Mouse (Mus musculus) spleen, postnatal 4 days (tissue): ENCODE measurements around the gene Tk2.
"Not testable (repeated sequence)": the region's sequence is repeated elsewhere in the genome, so short reads cannot be mapped to it uniquely, and the experiment has no call there.

ENCODE experiments used
- DNase-seq, 2 experiments: peaks; one replicate each; pipeline ENCODE4 v3.0.0; 2022; ENCODE audit warnings: low spot score in 2 of 2

The Tk2 gene

GRCm38 (mm10) chr8:104248276-104248675 lies at the start of gene Tk2:
Gene Tk2, minus strand, starts transcription at chr8:104248558.
- peak; percentile 80 to 91 for DNase-seq

DNA sequence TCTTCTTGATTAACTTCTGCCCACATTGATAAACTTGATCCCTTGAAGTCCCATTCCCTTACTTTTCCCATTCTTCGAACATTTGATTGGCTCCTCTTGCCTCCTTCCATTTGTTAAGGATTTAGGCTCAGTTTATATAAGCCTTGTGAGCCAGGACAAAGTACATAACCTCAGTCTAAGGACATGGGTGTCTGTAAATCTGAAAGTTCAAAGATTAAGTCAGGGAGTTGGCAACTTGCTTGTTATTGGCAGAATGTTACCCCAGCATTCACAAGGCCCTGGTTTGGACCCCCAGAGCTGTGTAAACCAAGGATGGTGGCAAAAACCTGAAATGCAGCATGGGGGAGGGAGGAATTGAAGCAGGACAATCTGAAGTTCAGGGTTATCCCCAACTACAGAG lies 46.0 kb upstream of the Tk2 start:
- DNase-seq = no peak

- not testable (repeated sequence) for DNase-seq
These were observed 44.7 kb upstream of the Tk2 start, which contains the start of gene Cmtm2a for GRCm38 (mm10) chr8:104293081-104293480. Gene Cmtm2a, minus strand, starts transcription at chr8:104293181.

DNA sequence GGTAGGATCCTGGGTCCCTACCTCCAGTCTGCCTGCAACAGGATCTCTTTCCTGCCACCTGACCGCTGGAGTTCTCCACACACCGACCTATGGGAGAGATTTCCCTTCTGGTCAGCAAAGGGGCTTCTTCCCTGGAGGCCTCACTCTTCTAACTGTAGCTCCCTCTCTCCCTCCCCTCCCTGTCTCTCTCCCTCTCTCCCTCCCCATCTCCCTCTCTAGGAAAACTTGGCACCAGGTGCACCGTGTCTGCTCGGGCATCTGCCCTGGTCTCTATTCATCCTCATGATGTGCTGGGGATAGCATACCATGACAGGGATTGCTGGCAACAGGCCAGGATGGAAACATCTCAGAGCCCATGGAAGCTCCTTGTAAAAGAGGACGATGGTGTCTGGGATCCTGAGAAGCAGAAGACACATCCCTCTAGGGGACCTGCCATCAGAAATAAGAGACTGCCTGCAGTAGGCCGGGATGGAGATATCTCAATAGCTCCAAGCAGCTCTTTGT lies 20.6 kb upstream of the Tk2 start:
- DNase-seq = no peak

DNA sequence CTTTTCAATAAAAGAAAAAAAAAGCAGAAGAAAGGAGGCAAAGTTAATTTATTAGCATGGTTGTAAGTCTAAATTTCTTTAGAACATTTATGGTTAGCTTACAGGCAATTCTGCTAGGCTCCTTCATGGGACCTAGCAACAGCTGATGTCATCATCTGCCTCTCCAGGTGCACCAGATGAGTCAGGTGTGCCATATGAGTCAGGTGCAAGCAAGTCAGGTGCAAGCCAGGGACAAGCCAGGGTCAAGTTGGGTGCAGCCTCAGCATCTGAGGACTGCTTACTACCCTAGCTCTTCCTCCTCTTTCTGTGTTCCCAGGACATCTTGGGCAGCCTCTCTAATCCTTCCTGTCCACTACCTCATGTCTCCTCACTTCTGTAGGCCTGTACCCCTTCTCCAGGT lies 20.0 kb upstream of the Tk2 start:
- no peak for DNase-seq

GRCm38 (mm10) chr8:104264271-104264935 lies 16.0 kb upstream of the Tk2 start:
- not testable (repeated sequence) for DNase-seq

DNA sequence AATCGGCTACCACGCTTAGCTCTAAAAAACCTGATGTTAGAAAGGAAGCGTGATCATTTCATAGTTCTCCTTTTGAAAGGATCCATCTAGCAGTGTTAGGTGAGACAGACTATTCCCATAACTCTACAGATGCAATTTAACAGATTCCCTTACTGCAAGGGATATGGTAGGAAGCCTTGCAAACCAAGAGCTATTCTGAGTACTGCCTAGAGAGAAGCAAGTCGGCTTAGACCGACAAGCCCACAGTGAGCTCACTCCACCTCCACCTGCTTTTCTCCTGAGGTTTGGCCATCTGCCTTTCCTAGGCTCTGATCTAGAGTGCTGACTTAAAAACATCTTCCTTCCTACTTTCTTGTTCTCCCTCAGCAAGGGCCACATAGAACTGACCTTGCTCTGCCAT lies 13.4 kb upstream of the Tk2 start:
- DNase-seq = not testable (repeated sequence)

DNA sequence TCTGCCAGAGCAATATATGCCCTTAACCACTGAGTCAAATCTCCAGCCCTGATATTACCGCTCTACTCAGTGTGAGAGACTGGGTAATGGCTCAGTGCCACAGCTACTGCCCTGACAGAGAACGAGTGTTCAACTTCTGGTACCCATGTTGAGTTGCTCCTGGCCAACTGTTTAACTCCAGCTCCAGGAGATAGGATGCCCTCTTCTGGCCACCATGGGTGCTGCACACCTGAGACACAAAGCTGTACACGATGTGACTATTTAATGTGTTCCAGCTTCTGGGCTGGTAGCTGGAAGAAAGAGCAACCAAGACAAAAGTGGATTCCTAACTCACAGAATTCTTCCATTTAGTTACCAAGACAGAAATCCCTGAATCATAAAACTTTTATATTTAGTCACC lies 4.7 kb upstream of the Tk2 start:
- DNase-seq = peak; percentile 65 to 81

DNA sequence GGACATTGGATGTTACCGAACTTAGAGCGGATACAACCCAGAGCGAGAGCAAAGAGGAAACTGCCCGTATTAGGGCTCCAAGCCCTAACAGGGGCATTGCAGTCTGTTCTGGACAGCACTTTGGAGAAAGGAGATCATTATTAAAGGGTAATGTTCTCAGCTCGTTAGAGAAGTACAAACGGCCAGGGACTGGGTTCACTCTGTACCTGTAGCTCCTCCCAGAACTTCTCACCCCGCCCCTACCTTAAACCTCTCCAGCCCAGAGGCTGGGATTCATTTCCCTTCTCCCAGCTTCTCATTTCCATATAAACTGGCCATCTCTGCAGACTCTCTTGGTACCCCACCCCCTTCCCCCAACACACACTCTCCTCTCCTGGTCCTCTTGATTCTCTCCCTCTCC lies 3.1 kb upstream of the Tk2 start:
- DNase-seq = no peak

DNA sequence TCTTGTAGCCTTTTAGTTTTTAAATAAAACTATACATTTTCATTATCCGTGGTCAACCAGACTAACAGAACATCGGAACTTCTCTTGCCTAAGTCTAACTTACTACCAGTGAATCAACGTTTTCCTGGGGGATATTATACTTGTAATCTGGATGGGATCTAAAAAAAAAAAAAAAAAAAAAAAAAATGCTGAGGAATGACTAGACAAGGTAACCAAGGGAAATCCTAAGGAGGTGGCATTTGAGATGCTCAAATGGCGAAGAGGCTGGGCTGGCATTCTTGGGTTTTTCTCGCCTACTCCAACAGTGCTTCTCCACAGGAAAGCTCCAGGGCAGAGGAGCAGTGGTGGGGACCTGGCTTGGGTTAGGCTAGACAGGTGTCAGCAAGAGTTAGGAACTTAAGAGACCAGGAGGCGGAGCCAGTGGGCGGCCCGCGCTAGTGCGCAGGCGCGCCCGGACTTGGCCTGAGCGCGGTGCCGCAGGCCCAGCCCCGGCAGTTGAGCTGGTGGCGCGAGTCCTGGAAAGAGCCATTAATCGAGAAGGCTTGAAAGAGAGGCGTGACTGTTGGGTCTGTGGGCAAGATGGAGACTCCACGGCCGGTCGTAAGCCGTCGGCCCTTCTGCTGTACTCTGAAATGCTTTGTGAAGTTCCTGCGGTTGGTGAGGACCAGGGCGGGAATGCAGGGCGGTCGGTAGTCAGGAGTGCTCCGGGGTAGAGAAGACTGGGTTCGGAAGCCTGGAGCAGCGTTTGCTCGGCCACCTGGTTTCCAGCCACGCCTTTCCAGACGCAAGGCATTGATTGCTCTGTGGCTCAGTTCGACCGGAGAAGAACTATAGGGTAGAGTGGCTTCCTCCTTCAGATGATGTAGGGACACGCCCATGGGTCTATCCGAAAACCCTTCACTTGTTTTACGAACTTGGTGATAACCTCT lies 2.3 kb upstream of the Tk2 start, which contains the start of gene Cklf:
Gene Cklf (plus strand): TSS at position 423 of the 929 bp plus-strand sequence.
- DNase-seq = peak; percentile 86 to 93

GRCm38 (mm10) chr8:104249442-104249996 lies 1.2 kb upstream of the Tk2 start:
- DNase-seq = no peak

GRCm38 (mm10) chr8:104247908-104248275 lies 466 bp downstream of the Tk2 start:
- DNase-seq = peak; percentile 37 to 72

DNA sequence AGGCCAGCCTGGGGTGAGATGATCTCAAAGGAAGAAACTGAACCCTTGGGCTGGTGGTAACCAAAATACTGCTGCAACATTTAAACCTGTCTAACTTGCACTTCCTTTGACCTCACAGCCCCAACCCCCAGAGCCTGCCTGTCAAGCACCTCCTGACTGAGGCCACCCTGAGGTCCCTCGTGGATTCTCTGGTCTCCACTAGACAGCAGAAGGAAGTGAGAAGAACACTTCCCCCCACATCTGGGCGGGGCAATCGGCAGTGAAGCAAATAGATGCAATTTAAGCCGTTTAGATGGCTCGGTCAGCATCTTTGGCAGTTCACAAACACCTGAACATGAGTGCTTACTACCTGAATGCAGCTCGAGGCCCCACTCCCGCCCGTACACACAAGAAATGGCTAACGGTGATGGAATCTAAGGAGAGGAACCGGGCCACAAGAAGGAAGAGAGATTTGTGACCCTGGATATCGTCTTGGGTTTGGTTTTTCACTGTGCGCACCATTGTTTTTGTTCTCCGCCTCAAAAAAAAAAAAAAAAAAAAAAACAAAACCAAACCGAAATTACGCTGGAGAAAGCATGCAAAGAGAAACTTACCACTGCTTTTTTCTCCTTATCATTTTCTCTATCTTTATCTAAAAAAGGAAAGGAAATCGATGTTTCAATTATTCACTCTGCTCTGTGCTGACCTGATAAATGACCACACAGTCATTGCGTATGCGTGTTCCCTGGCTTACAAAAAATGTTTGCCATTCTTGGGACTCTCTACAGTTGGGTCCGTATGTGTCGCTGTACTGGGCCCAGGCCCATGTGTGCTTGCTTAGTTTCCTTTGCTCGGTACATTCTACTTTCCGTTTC lies 1.1 kb downstream of the Tk2 start:
- DNase-seq = peak; percentile 77 to 82

DNA sequence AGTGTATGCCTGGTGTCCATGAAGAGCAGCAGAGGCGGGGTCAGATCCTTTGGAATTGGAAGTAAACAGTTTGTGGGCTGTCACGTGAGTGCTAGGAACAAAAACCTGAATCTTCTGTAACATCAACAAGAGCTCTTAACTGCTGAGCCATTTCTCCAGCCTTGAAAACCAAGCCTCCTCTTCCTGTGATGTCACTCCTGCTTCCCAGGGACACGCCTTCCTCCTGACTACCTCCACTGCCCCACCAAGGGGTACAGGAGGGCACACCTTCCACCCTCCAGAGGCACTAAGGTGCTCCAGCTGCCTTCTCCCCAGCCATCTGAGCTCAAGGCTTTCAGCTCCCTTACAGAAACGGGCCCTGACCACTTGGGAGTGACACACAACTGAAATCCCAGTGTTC lies 1.7 kb downstream of the Tk2 start:
- DNase-seq = no peak

DNA sequence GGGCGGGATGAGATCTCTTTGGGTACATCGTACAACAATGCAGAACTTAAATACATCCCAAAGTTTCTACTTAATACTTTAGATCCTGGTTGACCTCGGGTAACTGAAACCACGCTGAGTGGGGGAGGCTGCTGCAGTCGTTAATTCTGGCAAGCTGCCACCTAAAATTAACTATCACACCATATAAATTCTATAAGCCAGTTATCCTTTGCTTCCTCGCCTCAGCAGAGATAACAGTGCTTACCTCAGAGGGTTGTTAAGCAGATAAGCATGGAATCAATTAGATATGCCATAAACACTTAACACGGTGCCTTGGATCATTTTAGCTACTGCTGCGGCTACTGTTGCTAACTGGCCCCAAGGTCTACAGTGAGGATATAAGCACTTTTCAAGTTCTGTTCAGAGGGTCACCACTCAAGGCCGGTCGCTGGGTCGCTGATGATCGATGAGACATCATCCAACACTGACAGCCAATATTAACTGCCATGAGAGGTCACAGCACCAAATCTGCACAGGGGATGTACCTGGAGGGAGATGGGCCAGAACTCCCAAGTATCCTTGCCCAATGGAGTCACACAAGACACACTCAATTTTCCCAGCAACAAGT lies 6.2 kb downstream of the Tk2 start:
- DNase-seq = no peak

- DNase-seq = no peak
These were observed 8.9 kb downstream of the Tk2 start for GRCm38 (mm10) chr8:104239418-104239861.

DNA sequence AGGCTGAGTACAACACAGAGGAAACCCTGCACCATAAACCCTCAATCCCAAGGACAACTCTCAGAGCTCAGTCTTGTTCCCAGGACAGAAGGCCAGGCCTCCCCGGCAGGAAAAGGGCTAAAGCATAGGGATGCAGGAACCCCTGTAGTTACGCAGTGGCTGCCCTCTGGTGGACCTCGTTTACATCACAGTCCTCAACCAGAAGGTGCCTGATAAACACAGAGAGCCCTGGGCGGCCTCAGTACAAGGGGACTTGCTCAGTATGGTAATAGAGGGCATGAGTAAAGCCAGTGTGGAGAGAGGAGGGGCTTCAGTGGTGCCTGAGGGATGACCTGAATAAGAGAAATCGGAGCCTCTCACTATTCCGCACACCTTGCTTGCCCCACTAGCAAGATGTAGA lies 13.8 kb downstream of the Tk2 start:
- peak in 1 of 2 experiments; percentile 69 for DNase-seq

DNA sequence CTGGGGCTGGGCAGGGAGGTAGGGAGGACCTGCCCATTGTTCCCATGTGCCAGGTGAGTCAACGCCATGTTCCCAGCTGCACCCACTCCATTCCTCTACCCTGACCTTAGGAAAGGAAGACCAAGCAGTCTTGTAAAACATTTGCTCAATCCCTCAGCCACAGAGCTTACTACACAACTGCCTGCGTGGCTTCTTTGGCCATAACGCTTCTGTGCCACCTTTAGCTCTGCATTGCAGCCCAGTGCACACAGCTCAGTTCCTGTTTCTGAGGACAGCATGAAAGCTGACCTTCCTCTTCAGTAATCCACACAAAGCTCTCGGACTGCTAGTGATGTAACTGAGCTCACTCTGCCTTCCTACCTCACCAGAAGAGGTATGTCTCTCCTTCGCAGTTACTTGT lies 15.4 kb downstream of the Tk2 start:
- peak; percentile 43 to 67 for DNase-seq

- DNase-seq = no peak
These were observed 16.3 kb downstream of the Tk2 start for GRCm38 (mm10) chr8:104232039-104232438.

- DNase-seq = no peak
These were observed 18.0 kb downstream of the Tk2 start for GRCm38 (mm10) chr8:104230377-104230776.

DNA sequence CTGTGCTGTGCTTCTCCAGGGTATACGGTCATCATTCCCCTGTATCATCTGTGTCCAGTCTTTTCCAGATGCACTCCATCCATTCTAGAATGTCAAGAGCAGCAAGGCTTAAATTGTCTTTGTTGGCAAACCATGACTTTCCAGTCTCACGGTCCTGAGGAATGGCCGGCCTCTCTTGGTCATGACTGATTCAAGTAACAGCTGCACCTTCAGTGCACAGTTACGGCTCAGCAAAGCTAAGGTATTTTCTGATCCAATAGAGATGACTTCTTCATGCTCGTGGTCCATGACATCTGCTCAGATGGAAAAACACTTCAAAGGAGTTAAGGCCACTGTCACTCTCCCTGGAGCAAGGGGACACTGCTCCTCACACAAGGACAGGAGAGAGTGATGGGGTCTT lies 21.3 kb downstream of the Tk2 start:
- DNase-seq = no peak
